Mouse (Mus musculus) lung, adult 2 months (tissue): ENCODE measurements around the gene Gm17662.

Source experiments
- CTCF ChIP-seq: fragments of 200-500 bp; IDR thresholded peaks from 2 replicates; pipeline ENCODE4 v1.5.1; 2011; ENCODE audit warnings: mild to moderate bottlenecking, low read length, control low read depth; ENCODE audit not compliant: insufficient read depth
- POLR2A ChIP-seq: fragments of 200-500 bp; IDR thresholded peaks from 2 replicates; pipeline ENCODE4 v1.6.1; 2011; ENCODE audit warnings: low read depth, mild to moderate bottlenecking, control low read depth, low read length, borderline replicate concordance; ENCODE audit errors: extremely low read depth

GRCm38 (mm10) chr4:104835096-104835495 lies 22.0 kb upstream of the Gm17662 start:
- TF ChIP-seq CTCF: no peak
- TF ChIP-seq POLR2A: no peak
